Mouse (Mus musculus) midbrain, embryonic 11.5 days (tissue): Measurements from ENCODE around the gene Lhx3. TPM values are rescaled to one million over a fixed set of nuclear protein-coding genes. Genes with fewer than 3 reads are reported as not detected.

Source experiments
- ATAC-seq: fragments of 200-750 bp; cut with Nextera tagmentation; 2 replicates; pipeline ENCODE4 v1.8.0; 2017; ENCODE audit warnings: moderate TSS enrichment, moderate library complexity; ENCODE audit not compliant: low FRiP score
- DNase-seq: peaks from one replicate; pipeline ENCODE4 v3.0.0; 2015; ENCODE audit warnings: low spot score; ENCODE audit errors: missing footprints
- H3K27ac ChIP-seq: fragments of 300-500 bp; sonication (generic); 2 replicates; pipeline ENCODE4 v1.5.1; 2014; ENCODE audit warnings: low read depth, low read length
- H3K27me3 ChIP-seq: fragments of 300-500 bp; sonication (generic); 2 replicates; pipeline ENCODE4 v1.6.1; 2014; ENCODE audit warnings: mild to moderate bottlenecking, low read length, moderate library complexity, mixed read lengths; ENCODE audit not compliant: control insufficient read depth, insufficient read depth
- H3K36me3 ChIP-seq: fragments of 300-500 bp; sonication (generic); 2 replicates; pipeline ENCODE4 v1.6.1; 2014; ENCODE audit warnings: mild to moderate bottlenecking, low read length, moderate library complexity, mixed read lengths; ENCODE audit not compliant: control insufficient read depth, insufficient read depth
- H3K4me1 ChIP-seq: fragments of 300-500 bp; sonication (generic); 2 replicates; pipeline ENCODE4 v1.6.1; 2014; ENCODE audit warnings: low read length; ENCODE audit not compliant: control insufficient read depth, insufficient read depth
- H3K4me2 ChIP-seq: fragments of 300-500 bp; sonication (generic); 2 replicates; pipeline ENCODE4 v1.6.1; 2014; ENCODE audit warnings: mild to moderate bottlenecking, moderate library complexity
- H3K4me3 ChIP-seq: fragments of 300-500 bp; sonication (generic); 2 replicates; pipeline ENCODE4 v1.5.1; 2014; ENCODE audit warnings: low read depth, low read length
- H3K9ac ChIP-seq: fragments of 300-500 bp; sonication (generic); 2 replicates; pipeline ENCODE4 v1.6.1; 2014; ENCODE audit warnings: low read length
- H3K9me3 ChIP-seq: fragments of 300-500 bp; sonication (generic); 2 replicates; pipeline ENCODE4 v1.6.1; 2016; ENCODE audit warnings: low read length; ENCODE audit not compliant: control insufficient read depth
- WGBS: fragments of 180-500 bp; shearing (Covaris S2); extraction: QIAGEN DNeasy Blood & Tissue Kit; methylation state at CpG from one replicate; pipeline ENCODE4 v1.1.7; 2014; 5-methylcytosine and 5-hydroxymethylcytosine counted together
- polyA plus RNA-seq: library from polyadenylated mRNA; unstranded; fragments of >200 nt; fragmentation: Nextera tagmentation; extraction: Ambion mirVana; gene quantifications from 2 replicates; pipeline ENCODE4 v1.2.1, GENCODE M21; 2014

The Lhx3 gene
- polyA plus RNA-seq, 1 experiment from 2014 or later, result 0.10 TPM

GRCm38 (mm10) chr2:26236681-26237289 is 28.7 kb upstream of the Lhx3 start:
- Histone ChIP-seq H3K4me2 (peak overlapping the region; percentile 86), H3K9me3 (no peaks in the 10 kb centered on the region), H3K4me1 (peaks cover 14% of the 10 kb centered on the region; the same call in 1 of the 2 replicates), H3K9ac (peak overlapping the region; percentile 94), H3K27me3 (no peaks in the 10 kb centered on the region), H3K27ac (no peak overlapping the region; the same call in 1 of the 2 replicates), H3K4me3 (peak overlapping the region; percentile 95), H3K36me3 (no peaks in the 10 kb centered on the region)
- peak; percentile 93 for DNase-seq
- under 1% methylated on average over 48 of the region's 51 CpGs for WGBS
- ATAC-seq, result no peak; the same call in 1 of the 2 replicates

DNA sequence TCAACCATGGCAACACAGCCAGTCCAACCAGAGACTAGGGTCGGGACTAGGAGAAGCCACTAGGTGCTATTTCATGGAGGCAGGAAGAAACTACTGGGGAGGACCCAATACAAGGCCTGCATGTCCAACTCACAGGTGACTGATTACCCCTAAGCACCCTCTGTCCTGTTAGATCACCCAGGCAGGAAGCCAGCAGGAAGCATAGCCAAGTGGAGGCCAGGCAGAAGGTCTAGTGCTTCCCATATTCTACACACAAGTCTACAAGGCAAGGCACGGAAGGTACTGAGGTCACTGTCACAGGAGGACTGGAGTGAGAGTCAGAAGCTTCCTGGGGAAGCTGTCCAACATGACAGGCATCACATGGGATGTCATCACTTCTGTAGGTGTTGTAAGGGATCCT is 26.7 kb upstream of the Lhx3 start:
- Histone ChIP-seq H3K27me3 (no peaks in the 10 kb centered on the region), H3K9ac (no peak overlapping the region), H3K4me1 (peaks cover 14% of the 10 kb centered on the region; the same call in 1 of the 2 replicates), H3K36me3 (no peaks in the 10 kb centered on the region), H3K27ac (no peak overlapping the region), H3K9me3 (no peaks in the 10 kb centered on the region), H3K4me2 (no peak overlapping the region), H3K4me3 (no peak overlapping the region)
- peak; percentile 54 for DNase-seq
- no peak for ATAC-seq
- 92% methylated on average over 2 of the region's 2 CpGs for WGBS

DNA sequence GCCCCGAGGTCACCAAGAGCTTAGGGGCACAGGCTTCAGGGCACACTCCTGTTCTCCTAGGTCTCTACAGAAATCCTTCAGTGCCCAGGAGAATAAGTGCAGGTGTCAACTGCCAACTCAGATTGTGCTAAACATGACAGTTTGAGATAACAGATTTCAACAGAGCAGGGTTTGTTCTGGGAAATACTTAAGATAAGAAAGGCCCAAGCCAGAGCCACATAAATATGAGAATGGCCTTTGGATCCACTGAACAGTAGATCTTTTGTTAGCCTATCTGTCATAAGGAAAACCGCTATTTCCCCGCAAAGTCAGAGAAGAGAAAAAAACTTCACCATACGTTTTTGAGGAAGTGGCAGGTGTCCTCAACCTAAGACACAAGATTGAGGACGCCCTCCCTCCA is 26.2 kb upstream of the Lhx3 start:
- Histone ChIP-seq H3K4me2 (no peak overlapping the region), H3K9me3 (no peaks in the 10 kb centered on the region), H3K27me3 (no peaks in the 10 kb centered on the region), H3K4me1 (peaks cover 14% of the 10 kb centered on the region; the same call in 1 of the 2 replicates), H3K4me3 (no peak overlapping the region), H3K36me3 (no peaks in the 10 kb centered on the region), H3K27ac (no peak overlapping the region), H3K9ac (no peak overlapping the region)
- no peak for ATAC-seq
- 88% methylated on average over 5 of the region's 5 CpGs for WGBS
- peak; percentile 37 for DNase-seq

GRCm38 (mm10) chr2:26231366-26231765 is 23.3 kb upstream of the Lhx3 start:
- Histone ChIP-seq H3K9ac (no peak overlapping the region), H3K27ac (no peak overlapping the region), H3K27me3 (no peaks in the 10 kb centered on the region), H3K4me3 (no peak overlapping the region), H3K9me3 (no peaks in the 10 kb centered on the region), H3K36me3 (no peaks in the 10 kb centered on the region), H3K4me1 (peaks cover 11% of the 10 kb centered on the region; the same call in 1 of the 2 replicates), H3K4me2 (no peak overlapping the region)
- 82% methylated on average over 3 of the region's 3 CpGs for WGBS
- DNase-seq (no peak), ATAC-seq (no peak)

DNA sequence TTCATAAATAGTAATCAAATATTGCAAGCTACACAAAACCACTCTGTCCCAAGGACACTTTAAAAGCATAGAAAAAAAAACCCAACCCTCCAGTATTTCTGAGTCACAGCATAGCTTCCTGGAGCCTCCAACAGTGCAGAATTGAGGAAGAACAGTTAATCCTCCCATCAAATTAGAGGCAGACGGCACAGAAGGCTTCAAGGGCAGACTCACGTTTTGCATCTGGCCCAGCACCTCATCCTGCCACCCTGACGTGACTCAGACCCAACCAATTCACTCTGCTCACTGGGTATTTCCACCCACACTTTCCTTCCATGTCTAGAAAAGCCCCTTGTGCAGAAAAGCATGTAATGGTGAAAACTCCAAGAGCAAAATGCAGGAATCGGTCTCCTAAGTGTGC is 22.2 kb upstream of the Lhx3 start:
- Histone ChIP-seq H3K36me3 (no peaks in the 10 kb centered on the region; the same call in 1 of the 2 replicates), H3K27me3 (no peaks in the 10 kb centered on the region), H3K9me3 (no peaks in the 10 kb centered on the region), H3K4me1 (peaks cover 4% of the 10 kb centered on the region; the same call in 1 of the 2 replicates), H3K9ac (no peak overlapping the region), H3K27ac (no peak overlapping the region), H3K4me3 (no peak overlapping the region), H3K4me2 (no peak overlapping the region)
- 63% methylated on average over 4 of the region's 4 CpGs for WGBS
- DNase-seq (no peak), ATAC-seq (no peak)

GRCm38 (mm10) chr2:26227788-26228187 is 19.7 kb upstream of the Lhx3 start:
- whole genome bisulfite sequencing, result 41% methylated on average over 1 of the region's 1 CpGs
- Histone ChIP-seq H3K4me3 (no peak overlapping the region), H3K9ac (no peak overlapping the region), H3K27ac (no peak overlapping the region), H3K36me3 (peaks cover 2% of the 10 kb centered on the region; the same call in 1 of the 2 replicates), H3K9me3 (no peaks in the 10 kb centered on the region), H3K4me2 (no peak overlapping the region), H3K27me3 (no peaks in the 10 kb centered on the region), H3K4me1 (no peaks in the 10 kb centered on the region)
- DNase-seq (peak; percentile 88), ATAC-seq (peak; percentile 48; the same call in 1 of the 2 replicates)

- 93% methylated on average over 4 of the region's 4 CpGs for WGBS
- H3K4me2 ChIP-seq, result no peak overlapping the region
- H3K9ac ChIP-seq, result no peak overlapping the region
- H3K27me3 ChIP-seq, result no peaks in the 10 kb centered on the region
- peaks cover 2% of the 10 kb centered on the region; the same call in 1 of the 2 replicates for H3K36me3 ChIP-seq
- H3K9me3 ChIP-seq, result no peaks in the 10 kb centered on the region
- ATAC-seq (no peak), DNase-seq (peak; percentile 31)
- no peaks in the 10 kb centered on the region for H3K4me1 ChIP-seq
- H3K27ac ChIP-seq, result no peak overlapping the region
- no peak overlapping the region for H3K4me3 ChIP-seq
Measured at GRCm38 (mm10) chr2:26225242-26225641, 17.2 kb upstream of the Lhx3 start.

DNA sequence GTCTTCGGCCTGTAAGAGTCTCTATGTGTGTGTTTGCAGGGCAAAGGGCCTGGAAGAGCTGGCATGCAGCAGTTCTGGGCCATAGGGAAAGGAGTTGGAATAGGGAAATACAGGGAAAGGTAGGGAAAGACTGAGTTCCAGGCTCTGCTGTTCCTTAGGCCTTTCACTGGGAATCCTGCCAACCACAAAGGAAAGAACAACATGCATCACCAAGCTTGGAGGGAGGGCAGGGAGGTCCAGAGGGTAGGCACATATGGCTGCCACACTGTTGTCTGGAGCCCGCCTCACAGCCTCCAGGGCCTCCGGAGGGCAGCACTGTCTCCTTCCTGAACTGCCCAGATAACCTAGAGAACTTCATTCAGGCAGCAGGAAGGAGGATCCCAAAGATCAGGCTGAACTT is 15.9 kb upstream of the Lhx3 start:
- ATAC-seq (no peak), DNase-seq (peak; percentile 53)
- Histone ChIP-seq H3K4me1 (no peaks in the 10 kb centered on the region), H3K9me3 (no peaks in the 10 kb centered on the region), H3K27ac (no peak overlapping the region), H3K27me3 (no peaks in the 10 kb centered on the region), H3K9ac (no peak overlapping the region), H3K36me3 (peaks cover 2% of the 10 kb centered on the region; the same call in 1 of the 2 replicates), H3K4me3 (no peak overlapping the region), H3K4me2 (no peak overlapping the region)
- 86% methylated on average over 3 of the region's 3 CpGs for WGBS

DNA sequence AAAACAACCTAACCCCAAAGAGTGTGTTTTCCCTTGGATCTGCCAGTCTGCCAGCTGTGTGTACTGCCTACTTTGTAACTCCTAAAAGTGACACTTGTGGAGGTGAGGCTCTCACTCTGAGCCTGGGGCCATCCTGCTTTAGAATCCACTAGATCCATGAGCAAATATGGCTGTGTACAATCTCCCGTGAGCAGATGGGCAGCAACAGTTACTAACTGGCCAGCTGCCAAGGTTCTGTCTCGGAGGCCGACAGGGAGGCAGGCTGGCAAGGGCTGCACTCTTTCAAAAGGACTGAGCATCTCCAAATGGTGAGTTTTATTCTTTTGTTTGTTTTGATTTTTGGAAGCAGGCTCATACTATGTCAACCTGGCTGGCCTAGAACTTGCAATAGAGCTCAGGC is 6.4 kb upstream of the Lhx3 start:
- 71% methylated on average over 3 of the region's 3 CpGs for WGBS
- peak; percentile 56 for DNase-seq

More for the DNA sequence above, 6.4 kb upstream of the Lhx3 start:
- H3K27ac ChIP-seq, result no peak overlapping the region
- H3K9me3 ChIP-seq, result no peaks in the 10 kb centered on the region
- H3K4me2 ChIP-seq, result no peak overlapping the region
- H3K27me3 ChIP-seq, result no peaks in the 10 kb centered on the region
- no peak overlapping the region for H3K4me3 ChIP-seq
- H3K36me3 ChIP-seq, result peaks cover 23% of the 10 kb centered on the region
- no peak overlapping the region for H3K9ac ChIP-seq
- H3K4me1 ChIP-seq, result no peaks in the 10 kb centered on the region
- ATAC-seq, result no peak
